Mouse (Mus musculus): ENCODE data around the gene Pnp2.

The Pnp2 gene

DNA sequence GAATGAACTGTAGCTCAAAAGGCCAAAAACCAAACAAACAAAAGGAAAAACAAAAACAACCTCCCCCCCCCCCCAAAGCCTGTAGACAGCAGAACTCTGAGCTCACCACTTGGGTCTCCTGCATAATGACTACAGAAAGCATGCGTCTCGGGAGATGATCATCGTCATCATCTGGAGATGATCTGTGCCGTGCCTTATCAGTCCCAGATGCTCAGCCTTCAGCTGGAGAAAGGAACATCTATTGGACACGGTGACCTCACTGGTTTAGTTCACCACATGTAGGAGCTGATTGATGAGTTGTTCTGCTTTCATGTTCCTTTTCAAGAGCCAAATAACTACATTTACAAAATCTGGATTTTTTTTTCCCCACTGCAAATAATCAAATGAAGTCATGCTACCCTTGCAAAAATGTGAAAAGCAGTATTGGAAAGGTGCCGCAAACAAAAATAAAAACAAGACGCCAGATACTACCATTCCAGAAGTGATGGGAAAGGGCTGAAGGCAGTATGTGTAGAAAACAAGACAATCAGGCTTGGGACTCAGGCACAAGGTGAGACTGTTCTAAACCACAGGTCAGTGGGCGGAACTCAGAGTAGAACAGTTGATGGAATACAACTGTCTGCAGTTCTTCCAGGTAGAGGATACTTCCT lies 51.5 kb downstream of the Pnp2 start, which contains the start of gene Rnase10:
Gene Rnase10 (plus strand): TSS at position 600 of the 650 bp plus-strand sequence.
- in situ Hi-C loops (cut with MboI, MseI): loop anchor here (25.0 kb wide), 1 partner anchor 470 kb away; no protein-coding TSS in a partner anchor

DNA sequence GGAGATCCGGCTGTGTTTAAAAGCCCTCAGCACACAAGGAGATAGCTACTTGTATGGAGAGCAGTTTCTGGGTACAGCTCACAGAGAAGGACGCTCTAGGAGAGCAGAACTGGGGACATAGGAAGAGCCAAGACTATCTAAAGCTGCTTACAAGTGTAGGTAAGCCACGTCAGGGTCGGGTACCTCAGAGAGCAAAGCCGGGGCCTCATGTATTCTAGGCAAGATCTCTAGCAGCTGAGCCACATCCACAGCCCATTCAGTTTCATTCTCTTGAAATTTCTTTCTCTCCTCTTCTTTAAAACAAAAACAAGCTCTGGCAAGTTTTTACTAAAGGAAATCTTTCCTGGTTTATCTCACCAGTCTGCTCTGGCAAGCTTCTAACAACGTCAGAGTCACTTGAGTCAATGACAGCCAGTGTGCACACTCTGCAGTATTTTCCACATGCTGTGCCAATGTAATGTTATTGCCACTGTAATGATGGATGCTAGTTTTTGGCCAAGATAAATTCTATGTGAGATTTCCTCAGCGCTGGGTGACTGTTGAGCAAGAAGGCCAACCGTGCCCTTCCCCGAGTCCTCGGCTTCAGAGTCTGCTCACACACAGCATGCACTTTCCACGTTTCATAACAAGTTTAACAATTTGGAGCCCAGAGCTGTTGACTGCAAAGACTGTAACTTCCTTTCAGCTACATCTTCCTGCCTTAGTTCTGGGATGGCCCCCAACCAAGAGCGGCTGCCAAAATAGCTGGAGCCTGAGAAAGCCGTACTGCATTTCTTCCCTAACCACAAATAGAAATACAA lies 52.3 kb downstream of the Pnp2 start:
- in situ Hi-C loops (cut with MboI, MseI): loop anchor here (25.0 kb wide), 1 partner anchor 471 kb away; no protein-coding TSS in a partner anchor

DNA sequence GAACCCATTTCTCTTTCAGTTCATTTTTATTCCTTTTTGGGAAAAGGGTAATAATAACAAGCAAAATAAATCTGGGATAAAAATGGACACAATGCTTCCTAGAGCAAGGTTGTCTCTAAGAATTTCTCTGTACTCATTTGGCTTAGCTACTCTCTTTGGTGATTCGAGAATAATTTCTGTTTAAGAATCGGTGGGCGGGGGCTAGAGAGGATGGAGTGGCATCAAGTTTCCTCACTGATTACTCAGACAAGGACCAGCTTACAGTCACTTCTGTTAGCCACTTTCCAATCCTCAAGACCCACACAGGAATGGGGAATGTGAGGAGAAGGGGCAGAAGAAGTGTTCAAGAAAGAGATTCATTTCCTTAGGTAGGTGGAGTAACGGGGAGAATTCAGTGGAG lies 53.0 kb downstream of the Pnp2 start:
- in situ Hi-C loops (cut with MboI, MseI): loop anchor here (25.0 kb wide), 1 partner anchor 471 kb away; no protein-coding TSS in a partner anchor

DNA sequence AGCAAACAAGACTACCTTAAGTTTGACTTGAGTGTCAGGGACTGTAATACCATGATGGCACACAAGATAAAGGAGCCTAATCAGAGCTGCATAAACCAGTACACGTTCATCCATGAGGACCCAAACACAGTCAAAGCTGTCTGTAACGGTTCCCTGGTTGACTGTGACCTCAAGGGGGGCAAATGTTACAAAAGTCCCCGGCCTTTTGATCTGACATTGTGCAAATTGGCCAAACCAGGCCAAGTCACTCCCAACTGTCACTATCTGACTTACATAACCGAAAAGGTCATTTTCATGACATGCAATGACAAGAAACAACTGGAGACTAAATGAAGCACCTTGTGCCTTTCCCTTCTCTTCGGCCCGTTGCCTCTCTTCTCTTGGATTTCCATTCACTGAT lies 53.8 kb downstream of the Pnp2 start:
- in situ Hi-C loops (cut with MboI, MseI): loop anchor here (25.0 kb wide), 1 partner anchor 472 kb away; no protein-coding TSS in a partner anchor
